Mouse (Mus musculus): Measurements from ENCODE around the gene Cradd. TPM values are rescaled to one million over a fixed set of nuclear protein-coding genes. Genes with fewer than 3 reads are reported as not detected.
A peak's percentile ranks its signal among the peaks of the same experiment; 100 is the strongest.

Gene Cradd
- total and polyA plus RNA-seq, 2 experiments: 8.9 to 24.7 TPM

GRCm38 (mm10) chr10:95287351-95287750, 36.6 kb downstream of the Cradd start:
- Histone ChIP-seq H3K79me2 (ENCODE audit: control insufficient read depth, insufficient read depth, low read length) (peaks cover 7% of the 10 kb centered on the region; the same call in 1 of the 2 replicates), H3K36me3 (ENCODE audit: control insufficient read depth, insufficient read depth, low read length) (no peaks in the 10 kb centered on the region; the same call in 1 of the 2 replicates), H3K27ac (replicated peaks; ENCODE audit: insufficient read depth, low read depth, low read length) (no peak overlapping the region), H3K9ac (ENCODE audit: low read depth, low read length) (no peak overlapping the region), H3K4me1 (ENCODE audit: control insufficient read depth, insufficient read depth, low read length) (no peaks in the 10 kb centered on the region), H3K27me3 (ENCODE audit: control insufficient read depth, insufficient read depth, low read length) (no peaks in the 10 kb centered on the region), H3K4me3 (ENCODE audit: insufficient read depth, low read depth, low read length) (no peak overlapping the region)
- no peak for TF ChIP-seq POLR2A (IDR thresholded peaks at IDR 0.05; ENCODE audit: extremely low read depth, insufficient read depth, low read length)
- 0 out of 2 replicates have a peak, but pooled peaks have one; percentile 8 for TF ChIP-seq CTCF (IDR thresholded peaks at IDR 0.05; ENCODE audit: low read depth, low read length)
- no peak for DNase-seq (ENCODE audit: extremely low read depth, low read depth, low spot score)
- 91% methylated on average over 8 of the region's 8 CpGs for WGBS

GRCm38 (mm10) chr10:95283434-95283833, 40.5 kb downstream of the Cradd start:
- no peak overlapping the region for H3K27ac ChIP-seq (replicated peaks; ENCODE audit: insufficient read depth, low read depth, low read length)
- no peaks in the 10 kb centered on the region; the same call in 1 of the 2 replicates for H3K36me3 ChIP-seq (ENCODE audit: control insufficient read depth, insufficient read depth, low read length)
- no peak for DNase-seq (ENCODE audit: extremely low read depth, low read depth, low spot score)
- H3K4me1 ChIP-seq (ENCODE audit: control insufficient read depth, insufficient read depth, low read length): peaks cover 4% of the 10 kb centered on the region; the same call in 1 of the 2 replicates
- H3K27me3 ChIP-seq (ENCODE audit: control insufficient read depth, insufficient read depth, low read length): no peaks in the 10 kb centered on the region
- 96% methylated on average over 12 of the region's 12 CpGs for WGBS
- H3K9ac ChIP-seq (ENCODE audit: low read depth, low read length): no peak overlapping the region
- peaks cover 7% of the 10 kb centered on the region; the same call in 1 of the 2 replicates for H3K79me2 ChIP-seq (ENCODE audit: control insufficient read depth, insufficient read depth, low read length)
- TF ChIP-seq POLR2A (IDR thresholded peaks at IDR 0.05; ENCODE audit: extremely low read depth, insufficient read depth, low read length) (no peak), CTCF (IDR thresholded peaks at IDR 0.05; ENCODE audit: low read depth, low read length) (no peak)
- no peak overlapping the region for H3K4me3 ChIP-seq (ENCODE audit: insufficient read depth, low read depth, low read length)

- TF ChIP-seq POLR2A (IDR thresholded peaks at IDR 0.05; ENCODE audit: extremely low read depth, insufficient read depth, low read length) (no peak), CTCF (IDR thresholded peaks at IDR 0.05; ENCODE audit: low read depth, low read length) (no peak)
- no peak overlapping the region for H3K27ac ChIP-seq (replicated peaks; ENCODE audit: insufficient read depth, low read depth, low read length)
Measured at GRCm38 (mm10) chr10:95281996-95282395, 41.9 kb downstream of the Cradd start.

GRCm38 (mm10) chr10:95281466-95281990, 42.4 kb downstream of the Cradd start:
- peaks cover 4% of the 10 kb centered on the region; the same call in 1 of the 2 replicates for H3K79me2 ChIP-seq (ENCODE audit: control insufficient read depth, insufficient read depth, low read length)
- H3K27ac ChIP-seq (replicated peaks; ENCODE audit: insufficient read depth, low read depth, low read length): no peak overlapping the region
- H3K4me3 ChIP-seq (ENCODE audit: insufficient read depth, low read depth, low read length): no peak overlapping the region
- no peaks in the 10 kb centered on the region; the same call in 1 of the 2 replicates for H3K36me3 ChIP-seq (ENCODE audit: control insufficient read depth, insufficient read depth, low read length)
- no peak overlapping the region for H3K9ac ChIP-seq (ENCODE audit: low read depth, low read length)
- peaks cover 4% of the 10 kb centered on the region; the same call in 1 of the 2 replicates for H3K4me1 ChIP-seq (ENCODE audit: control insufficient read depth, insufficient read depth, low read length)
- 53% methylated on average over 6 of the region's 6 CpGs for WGBS
- no peaks in the 10 kb centered on the region for H3K27me3 ChIP-seq (ENCODE audit: control insufficient read depth, insufficient read depth, low read length)
- no peak for TF ChIP-seq POLR2A (IDR thresholded peaks at IDR 0.05; ENCODE audit: extremely low read depth, insufficient read depth, low read length)
- TF ChIP-seq CTCF (IDR thresholded peaks at IDR 0.05; ENCODE audit: low read depth, low read length): no peak
- DNase-seq (ENCODE audit: extremely low read depth, low read depth, low spot score): no peak

More at GRCm38 (mm10) chr10:95281996-95282395, 41.9 kb downstream of the Cradd start:
- Histone ChIP-seq H3K4me1 (ENCODE audit: control insufficient read depth, insufficient read depth, low read length) (peaks cover 4% of the 10 kb centered on the region; the same call in 1 of the 2 replicates), H3K4me3 (ENCODE audit: insufficient read depth, low read depth, low read length) (no peak overlapping the region), H3K79me2 (ENCODE audit: control insufficient read depth, insufficient read depth, low read length) (peaks cover 1% of the 10 kb centered on the region; the same call in 1 of the 2 replicates), H3K36me3 (ENCODE audit: control insufficient read depth, insufficient read depth, low read length) (no peaks in the 10 kb centered on the region; the same call in 1 of the 2 replicates), H3K9ac (ENCODE audit: low read depth, low read length) (no peak overlapping the region), H3K27me3 (ENCODE audit: control insufficient read depth, insufficient read depth, low read length) (no peaks in the 10 kb centered on the region)
- no peak for DNase-seq (ENCODE audit: extremely low read depth, low read depth, low spot score)
- WGBS: 99% methylated on average over 3 of the region's 3 CpGs

- TF ChIP-seq CTCF (IDR thresholded peaks at IDR 0.05; ENCODE audit: low read depth, low read length) (no peak), POLR2A (IDR thresholded peaks at IDR 0.05; ENCODE audit: extremely low read depth, insufficient read depth, low read length) (no peak)
- no peaks in the 10 kb centered on the region for H3K36me3 ChIP-seq (ENCODE audit: control insufficient read depth, insufficient read depth, low read length)
- no peak overlapping the region for H3K9ac ChIP-seq (ENCODE audit: low read depth, low read length)
- no peaks in the 10 kb centered on the region for H3K27me3 ChIP-seq (ENCODE audit: control insufficient read depth, insufficient read depth, low read length)
- peaks cover 4% of the 10 kb centered on the region; the same call in 1 of the 2 replicates for H3K4me1 ChIP-seq (ENCODE audit: control insufficient read depth, insufficient read depth, low read length)
- H3K27ac ChIP-seq (replicated peaks; ENCODE audit: insufficient read depth, low read depth, low read length): no peak overlapping the region
- peaks cover 6% of the 10 kb centered on the region; the same call in 1 of the 2 replicates for H3K79me2 ChIP-seq (ENCODE audit: control insufficient read depth, insufficient read depth, low read length)
- H3K4me3 ChIP-seq (ENCODE audit: insufficient read depth, low read depth, low read length): no peak overlapping the region
- 74% methylated on average over 3 of the region's 3 CpGs for WGBS
- DNase-seq (ENCODE audit: extremely low read depth, low read depth, low spot score): peak; percentile 44
Measured at GRCm38 (mm10) chr10:95280327-95280726, 43.6 kb downstream of the Cradd start.

GRCm38 (mm10) chr10:95279459-95279858, 44.5 kb downstream of the Cradd start:
- Histone ChIP-seq H3K27ac (replicated peaks; ENCODE audit: insufficient read depth, low read depth, low read length) (no peak overlapping the region), H3K9ac (ENCODE audit: low read depth, low read length) (no peak overlapping the region)
- WGBS: 96% methylated on average over 1 of the region's 1 CpGs

More at GRCm38 (mm10) chr10:95279459-95279858, 44.5 kb downstream of the Cradd start:
- H3K27me3 ChIP-seq (ENCODE audit: control insufficient read depth, insufficient read depth, low read length): no peaks in the 10 kb centered on the region
- peak; percentile 46 for DNase-seq (ENCODE audit: extremely low read depth, low read depth, low spot score)
- H3K79me2 ChIP-seq (ENCODE audit: control insufficient read depth, insufficient read depth, low read length): peaks cover 6% of the 10 kb centered on the region; the same call in 1 of the 2 replicates
- H3K4me1 ChIP-seq (ENCODE audit: control insufficient read depth, insufficient read depth, low read length): peaks cover 4% of the 10 kb centered on the region; the same call in 1 of the 2 replicates
- H3K4me3 ChIP-seq (ENCODE audit: insufficient read depth, low read depth, low read length): no peak overlapping the region
- TF ChIP-seq CTCF (IDR thresholded peaks at IDR 0.05; ENCODE audit: low read depth, low read length) (no peak), POLR2A (IDR thresholded peaks at IDR 0.05; ENCODE audit: extremely low read depth, insufficient read depth, low read length) (no peak)
- H3K36me3 ChIP-seq (ENCODE audit: control insufficient read depth, insufficient read depth, low read length): no peaks in the 10 kb centered on the region

Measured in liver, adult 2 months (tissue).